Mouse (Mus musculus) cerebellum, adult 8-10 months (tissue): Measurements from ENCODE around the gene Srf.

Experiments
- DNase-seq: peaks from one replicate; pipeline ENCODE4 v3.0.0; 2022

Srf gene

DNA sequence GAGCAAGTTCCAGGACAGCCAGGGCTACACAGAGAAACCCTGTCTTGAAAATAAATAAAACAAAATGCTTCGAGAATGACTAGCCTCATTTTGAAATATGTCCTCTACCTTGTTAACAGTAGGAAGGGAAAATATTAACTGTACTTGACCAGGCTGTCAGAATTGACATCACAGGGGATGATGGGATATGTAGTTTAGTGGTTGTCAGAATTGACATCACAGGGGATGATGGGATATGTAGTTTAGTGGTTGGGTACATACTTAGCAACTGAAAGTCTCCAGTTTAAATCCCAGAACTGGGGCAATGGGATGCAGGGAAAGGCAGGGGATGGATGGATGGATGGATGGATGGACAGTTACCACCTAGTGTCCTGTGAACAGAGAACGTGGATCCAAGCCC is 42.6 kb downstream of the Srf start:
- DNase-seq: no peak

DNA sequence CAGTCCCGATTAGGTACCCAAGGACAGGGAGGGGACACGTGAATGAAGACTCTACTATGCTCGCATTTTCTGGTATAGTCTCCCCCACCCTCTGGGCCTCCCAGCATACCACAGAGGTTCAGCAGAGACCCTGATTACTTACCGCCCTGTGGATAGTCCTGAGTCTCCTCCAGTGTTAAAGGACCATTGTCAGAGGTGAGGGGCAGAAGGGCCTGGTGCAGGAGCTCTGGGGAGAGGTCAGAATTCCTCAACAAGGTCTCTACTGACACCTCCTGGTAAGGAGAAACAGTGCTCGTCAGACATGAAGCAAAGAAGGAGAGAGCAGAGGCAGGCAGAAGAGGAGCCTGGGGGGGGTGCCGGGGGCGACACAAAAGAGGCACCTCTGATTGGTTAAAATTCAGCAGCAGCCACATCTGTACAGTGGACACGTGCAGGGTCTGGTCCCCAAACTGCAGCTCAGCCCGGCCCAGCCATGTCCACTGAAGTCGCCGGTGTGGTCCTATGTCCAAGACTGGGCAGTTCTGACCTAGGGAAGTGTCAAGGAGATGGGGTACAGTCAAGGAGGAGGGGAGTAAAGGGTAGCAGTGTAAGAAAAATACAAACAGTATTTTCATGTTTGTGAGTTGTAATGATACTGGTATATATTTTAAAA is 44.8 kb downstream of the Srf start:
- no peak for DNase-seq

DNA sequence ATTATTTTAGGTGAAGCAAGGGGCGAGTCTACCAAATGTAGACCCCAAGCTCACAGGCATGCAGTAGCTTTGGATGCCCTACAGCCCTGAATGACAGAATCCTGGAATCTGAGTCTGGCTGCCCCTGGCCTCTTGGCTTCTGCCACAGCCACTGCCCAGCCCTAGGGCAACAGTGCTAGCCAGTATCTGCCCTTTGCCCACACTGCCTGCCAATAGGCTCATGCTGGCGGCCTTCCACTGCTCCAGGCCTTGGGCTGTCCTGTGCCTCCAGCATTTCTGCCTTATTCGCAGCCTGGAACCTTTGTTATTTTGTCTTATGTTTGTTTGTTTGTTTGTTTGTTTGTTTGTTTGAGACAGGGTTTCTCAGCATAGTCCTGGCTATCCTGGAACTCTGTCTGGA is 50.4 kb downstream of the Srf start:
- DNase-seq: no peak

DNA sequence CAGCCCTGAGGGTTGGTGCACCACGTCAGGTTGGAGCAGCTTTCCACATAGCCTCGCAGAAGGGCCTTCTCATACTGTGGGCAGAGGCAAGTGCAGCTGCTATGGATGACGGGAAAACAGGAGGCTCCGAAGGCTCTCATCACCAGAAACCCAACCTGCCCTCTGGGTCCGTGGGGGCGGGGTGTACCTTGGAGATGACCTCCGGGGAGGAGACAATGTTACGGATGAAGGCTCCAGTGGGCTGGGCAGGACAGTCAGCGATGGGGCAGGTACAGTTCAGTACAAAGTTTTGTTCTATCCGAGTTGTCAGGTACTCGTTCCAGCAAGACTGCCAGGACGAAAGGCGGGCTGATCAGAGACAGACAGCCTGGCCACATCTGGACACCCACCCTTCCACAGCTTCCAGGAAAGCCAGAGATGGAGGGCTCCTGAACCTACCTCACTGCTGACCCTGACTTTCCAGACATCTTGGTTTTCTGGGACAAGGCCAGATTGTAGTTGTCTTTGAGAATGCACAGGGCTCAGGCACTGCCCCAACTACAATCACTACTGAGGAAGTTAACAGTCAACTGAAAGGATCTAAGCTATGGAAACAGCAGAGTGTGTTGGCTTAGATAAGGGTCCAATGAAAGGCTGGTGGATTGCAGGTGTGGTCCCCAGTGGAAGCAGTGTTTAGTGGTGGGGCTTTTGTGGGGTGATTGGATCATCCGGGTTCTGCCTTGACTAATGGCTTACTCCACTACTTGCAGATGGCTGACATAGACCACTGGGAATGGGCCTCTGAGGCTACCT is 51.9 kb downstream of the Srf start:
- no peak for DNase-seq

DNA sequence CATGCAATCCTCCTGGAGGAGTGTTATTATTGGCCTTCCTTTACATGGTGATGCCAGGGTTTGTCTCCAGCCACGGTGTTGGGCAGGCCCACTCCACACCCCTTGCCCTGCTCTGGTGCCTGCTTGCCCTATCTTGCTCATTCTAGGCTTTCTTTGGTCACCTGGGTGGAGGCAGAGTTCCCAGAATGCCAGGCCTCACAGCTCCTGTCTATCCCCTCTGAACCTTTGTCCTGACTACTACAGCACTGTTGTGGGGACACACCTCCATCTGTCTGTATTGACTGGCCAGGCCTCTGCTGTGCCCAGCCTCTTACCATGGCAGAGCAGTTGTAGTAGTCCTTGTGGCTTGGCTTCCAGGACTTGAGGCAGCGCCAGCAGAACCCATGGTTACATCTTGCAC is 53.2 kb downstream of the Srf start:
- DNase-seq: no peak
